Mouse (Mus musculus) A20 (cell line): ENCODE data around the gene Susd5.
"Not testable (repeated sequence)": the region's sequence is repeated elsewhere in the genome, so short reads cannot be mapped to it uniquely, and the experiment has no call there.

Source experiments
- DNase-seq: peaks from one replicate; pipeline ENCODE4 v3.0.0-alpha.2; 2011; ENCODE audit warnings: low read depth, low spot score

Gene Susd5

GRCm38 (mm10) chr9:114069372-114069771, 12.4 kb downstream of the Susd5 start:
- no peak for DNase-seq

- DNase-seq = no peak
Measured at GRCm38 (mm10) chr9:114073681-114074080, 16.7 kb downstream of the Susd5 start.

GRCm38 (mm10) chr9:114086422-114086821, 29.5 kb downstream of the Susd5 start:
- DNase-seq = no peak

- no peak for DNase-seq
Measured at GRCm38 (mm10) chr9:114087106-114087815, 30.3 kb downstream of the Susd5 start.

GRCm38 (mm10) chr9:114088885-114089284, 31.9 kb downstream of the Susd5 start:
- DNase-seq = not testable (repeated sequence)

GRCm38 (mm10) chr9:114092188-114092587, 35.2 kb downstream of the Susd5 start:
- DNase-seq = peak; percentile 64

GRCm38 (mm10) chr9:114094854-114095253, 37.9 kb downstream of the Susd5 start:
- DNase-seq = no peak

GRCm38 (mm10) chr9:114098716-114099302, 41.9 kb downstream of the Susd5 start:
- no peak for DNase-seq

- DNase-seq = no peak
Measured at GRCm38 (mm10) chr9:114110268-114110667, 53.3 kb downstream of the Susd5 start.

- no peak for DNase-seq
Measured at GRCm38 (mm10) chr9:114111161-114111560, 54.2 kb downstream of the Susd5 start.

GRCm38 (mm10) chr9:114112226-114112625, 55.3 kb downstream of the Susd5 start:
- DNase-seq = no peak

- no peak for DNase-seq
Measured at GRCm38 (mm10) chr9:114113911-114114623, 57.1 kb downstream of the Susd5 start.

GRCm38 (mm10) chr9:114116672-114117071, 59.7 kb downstream of the Susd5 start:
- DNase-seq = peak; percentile 28

- DNase-seq = not testable (repeated sequence)
Measured at GRCm38 (mm10) chr9:114122862-114123261, 65.9 kb downstream of the Susd5 start.

GRCm38 (mm10) chr9:114129273-114129835, 72.4 kb downstream of the Susd5 start:
- not testable (repeated sequence) for DNase-seq
